Mouse (Mus musculus): Measurements from ENCODE around the gene Sgcd.
"Not testable (repeated sequence)": the region's sequence is repeated elsewhere in the genome, so short reads cannot be mapped to it uniquely, and the experiment has no call there.

Gene Sgcd

GRCm38 (mm10) chr11:47446337-47446736 lies 542.4 kb downstream of the Sgcd start:
- no peak for DNase-seq

- DNase-seq, result no peak
Measured at GRCm38 (mm10) chr11:47445683-47446082, 543.1 kb downstream of the Sgcd start.

GRCm38 (mm10) chr11:47442266-47442665 lies 546.5 kb downstream of the Sgcd start:
- DNase-seq, result no peak

- no peak for DNase-seq
Measured at GRCm38 (mm10) chr11:47399607-47400006, 589.2 kb downstream of the Sgcd start.

- DNase-seq, result not testable (repeated sequence)
Measured at GRCm38 (mm10) chr11:47390798-47391197, 598.0 kb downstream of the Sgcd start.

- no peak for DNase-seq
Measured at GRCm38 (mm10) chr11:47389327-47389726, 599.4 kb downstream of the Sgcd start.

- DNase-seq, result no peak
Measured at GRCm38 (mm10) chr11:47387726-47388125, 601.0 kb downstream of the Sgcd start.

GRCm38 (mm10) chr11:47386136-47386535 lies 602.6 kb downstream of the Sgcd start:
- no peak for DNase-seq

- DNase-seq, result no peak
Measured at GRCm38 (mm10) chr11:47379630-47379958, 609.2 kb downstream of the Sgcd start.

- DNase-seq, result no peak
Measured at GRCm38 (mm10) chr11:47378843-47379629, 609.7 kb downstream of the Sgcd start.

GRCm38 (mm10) chr11:47377421-47377820 lies 611.3 kb downstream of the Sgcd start:
- DNase-seq, result no peak

GRCm38 (mm10) chr11:47376915-47377314 lies 611.9 kb downstream of the Sgcd start:
- no peak for DNase-seq

- no peak for DNase-seq
Measured at GRCm38 (mm10) chr11:47371616-47372015, 617.2 kb downstream of the Sgcd start.

- no peak for DNase-seq
Measured at GRCm38 (mm10) chr11:47351585-47351984, 637.2 kb downstream of the Sgcd start.

GRCm38 (mm10) chr11:47343486-47343885 lies 645.3 kb downstream of the Sgcd start:
- no peak for DNase-seq

- no peak for DNase-seq
Measured at GRCm38 (mm10) chr11:47333702-47334101, 655.1 kb downstream of the Sgcd start.

GRCm38 (mm10) chr11:47305579-47305978 lies 683.2 kb downstream of the Sgcd start:
- DNase-seq, result no peak

GRCm38 (mm10) chr11:47304702-47305450 lies 683.9 kb downstream of the Sgcd start:
- no peak for DNase-seq

- DNase-seq, result no peak
Measured at GRCm38 (mm10) chr11:47299777-47300176, 689.0 kb downstream of the Sgcd start.

GRCm38 (mm10) chr11:47297805-47298340 lies 690.9 kb downstream of the Sgcd start:
- DNase-seq, result no peak

- DNase-seq, result no peak
Measured at GRCm38 (mm10) chr11:47294741-47295140, 694.0 kb downstream of the Sgcd start.

- DNase-seq, result no peak
Measured at GRCm38 (mm10) chr11:47276586-47276985, 712.2 kb downstream of the Sgcd start.

- no peak for DNase-seq
Measured at GRCm38 (mm10) chr11:47268556-47268955, 720.2 kb downstream of the Sgcd start.

Data from spleen, adult 18-20 months (tissue).